Mouse (Mus musculus) hindbrain, embryonic 10.5 days (tissue): ENCODE data around the gene Trim7. TPM values are rescaled to one million over a fixed set of nuclear protein-coding genes. Genes with fewer than 3 reads are reported as not detected.
"Not testable (repeated sequence)": the region's sequence is repeated elsewhere in the genome, so short reads cannot be mapped to it uniquely, and the experiment has no call there.

Experiments used
- DNase-seq: peaks from one replicate; pipeline ENCODE4 v3.0.0-alpha.2; 2017; ENCODE audit warnings: low spot score
- H3K27ac ChIP-seq: fragments of 300-500 bp; sonication (generic); 2 replicates; pipeline ENCODE4 v1.5.1; 2016; ENCODE audit warnings: mild to moderate bottlenecking, moderate library complexity
- H3K27me3 ChIP-seq: fragments of 300-500 bp; sonication (generic); 2 replicates; pipeline ENCODE4 v1.6.1; 2016; ENCODE audit warnings: mild to moderate bottlenecking; ENCODE audit not compliant: poor library complexity, insufficient read depth, severe bottlenecking
- H3K36me3 ChIP-seq: fragments of 300-500 bp; sonication (generic); 2 replicates; pipeline ENCODE4 v1.6.1; 2016; ENCODE audit warnings: mild to moderate bottlenecking, moderate library complexity
- H3K4me1 ChIP-seq: fragments of 300-500 bp; sonication (generic); replicated peaks from 2 replicates; pipeline ENCODE4 v1.6.1; 2016; ENCODE audit warnings: mild to moderate bottlenecking
- H3K4me3 ChIP-seq: fragments of 300-500 bp; sonication (generic); 2 replicates; pipeline ENCODE4 v1.5.1; 2016; ENCODE audit warnings: mild to moderate bottlenecking, moderate library complexity
- H3K9me3 ChIP-seq: fragments of 300-500 bp; sonication (generic); 2 replicates; pipeline ENCODE4 v1.6.1; 2016; ENCODE audit warnings: mild to moderate bottlenecking, moderate library complexity
- WGBS: fragments of 180-500 bp; shearing (Covaris S2); methylation state at CpG from one replicate; pipeline ENCODE4 v1.1.7; 2016; 5-methylcytosine and 5-hydroxymethylcytosine counted together
- polyA plus RNA-seq: library from polyadenylated mRNA; unstranded; fragments of >200 nt; fragmentation: Nextera tagmentation; extraction: Ambion mirVana; gene quantifications from 2 replicates; pipeline ENCODE4 v1.2.1, GENCODE M21; 2016

The Trim7 gene
- polyA plus RNA-seq, 1 experiment from 2014 or later: 0.30 TPM

- Histone ChIP-seq H3K4me3 (no peak overlapping the region), H3K9me3 (no peaks in the 10 kb centered on the region), H3K27ac (no peak overlapping the region), H3K27me3 (peaks cover 16% of the 10 kb centered on the region), H3K36me3 (peaks cover 6% of the 10 kb centered on the region), H3K4me1 (peaks cover 22% of the 10 kb centered on the region)
- DNase-seq: no peak
These were observed 5.6 kb upstream of the Trim7 start for GRCm38 (mm10) chr11:48820308-48820674.

DNA sequence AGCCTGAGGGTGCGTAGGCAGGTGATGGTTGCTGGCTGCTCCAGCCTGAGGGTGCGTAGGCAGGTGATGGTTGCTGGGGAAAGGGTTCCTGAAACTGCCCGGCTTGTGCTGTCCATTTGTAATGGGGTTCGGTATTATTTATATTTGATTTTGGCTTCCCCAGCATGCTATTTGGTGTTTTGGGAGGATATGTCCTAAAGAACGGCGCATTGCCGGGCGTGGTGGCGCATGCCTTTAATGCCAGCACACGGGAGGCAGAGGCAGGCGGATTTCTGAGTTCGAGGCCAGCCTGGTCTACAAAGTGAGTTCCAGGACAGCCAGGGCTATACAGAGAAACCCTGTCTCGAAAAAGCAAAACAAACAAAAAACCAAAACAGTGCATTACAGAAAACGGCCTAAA lies 4.6 kb upstream of the Trim7 start:
- WGBS: 81% methylated on average over 14 of the region's 14 CpGs
- DNase-seq, H3K27ac ChIP-seq, H3K36me3 ChIP-seq, H3K4me3 ChIP-seq, H3K9me3 ChIP-seq: not testable (repeated sequence)
- H3K27me3 ChIP-seq: peaks cover 17% of the 10 kb centered on the region
- H3K4me1 ChIP-seq: peaks cover 12% of the 10 kb centered on the region

DNA sequence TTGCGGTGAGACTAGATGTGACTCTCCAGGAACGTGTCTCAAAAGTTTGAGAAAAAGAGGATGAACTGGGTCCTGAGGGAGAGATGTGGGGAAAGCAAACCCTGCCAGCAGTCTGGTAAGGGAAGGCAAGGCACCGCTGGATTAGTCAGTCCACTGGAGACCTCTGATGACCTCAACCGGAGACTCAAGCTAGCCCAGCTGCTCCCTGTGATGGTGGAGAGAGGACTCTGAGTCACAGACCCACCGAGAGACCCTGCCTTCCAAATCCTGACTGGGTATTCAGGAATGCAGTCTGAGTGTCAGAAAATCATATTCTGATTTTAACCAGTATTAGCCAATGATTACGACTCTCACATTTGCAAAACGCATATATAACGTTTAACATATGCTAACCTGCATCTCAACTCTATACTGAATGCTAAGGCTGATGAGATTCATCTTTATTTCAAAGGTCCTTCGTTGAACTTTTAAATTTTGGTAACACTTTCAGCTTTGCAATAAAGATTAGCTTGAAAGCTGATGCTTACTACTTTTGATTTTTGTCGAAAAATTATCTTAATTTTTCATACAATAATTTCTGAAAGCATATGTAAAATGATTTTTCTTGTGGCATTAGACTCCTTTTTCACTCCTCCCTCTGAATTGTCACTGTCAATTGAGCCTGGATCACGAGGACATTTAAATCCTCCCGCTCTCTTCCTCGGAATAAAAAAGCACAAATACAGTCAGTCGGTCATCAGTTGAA lies 3.0 kb upstream of the Trim7 start:
- 38% methylated on average over 14 of the region's 14 CpGs for WGBS
- DNase-seq: no peak
- H3K27me3 ChIP-seq: peaks cover 24% of the 10 kb centered on the region
- H3K4me1 ChIP-seq: peaks cover 18% of the 10 kb centered on the region
- no peaks in the 10 kb centered on the region for H3K36me3 ChIP-seq
- peaks cover 3% of the 10 kb centered on the region; the same call in 1 of the 2 replicates for H3K9me3 ChIP-seq
- H3K4me3 ChIP-seq: peak overlapping the region; percentile 54
- H3K27ac ChIP-seq: no peak overlapping the region

DNA sequence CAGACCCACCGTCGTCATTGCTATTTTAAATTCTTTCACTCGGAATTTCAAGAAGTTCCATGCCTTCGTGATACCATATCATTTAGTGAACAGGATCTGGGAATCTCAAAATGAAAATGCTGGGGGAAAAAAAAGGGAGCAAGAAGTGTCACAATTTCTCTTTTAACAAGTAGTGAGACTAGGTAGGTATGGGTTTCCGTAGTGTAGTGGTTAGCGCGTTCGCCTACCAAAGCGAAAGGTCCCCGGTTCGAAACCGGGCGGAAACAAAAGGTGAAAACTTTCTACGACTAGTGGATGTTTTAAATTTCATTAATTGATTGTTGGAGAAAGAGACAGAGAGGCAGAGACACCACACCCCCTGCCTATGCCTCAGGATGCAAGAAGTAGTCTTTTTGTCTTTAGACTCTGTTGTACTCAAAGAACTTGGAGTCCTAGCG lies 2.4 kb upstream of the Trim7 start:
- Histone ChIP-seq H3K9me3 (peaks cover 4% of the 10 kb centered on the region; the same call in 1 of the 2 replicates), H3K4me3 (peak overlapping the region; percentile 54), H3K4me1 (peaks cover 18% of the 10 kb centered on the region), H3K36me3 (no peaks in the 10 kb centered on the region), H3K27ac (no peak overlapping the region), H3K27me3 (peaks cover 26% of the 10 kb centered on the region)
- under 1% methylated on average over 15 of the region's 15 CpGs for WGBS
- peak; percentile 72 for DNase-seq

DNA sequence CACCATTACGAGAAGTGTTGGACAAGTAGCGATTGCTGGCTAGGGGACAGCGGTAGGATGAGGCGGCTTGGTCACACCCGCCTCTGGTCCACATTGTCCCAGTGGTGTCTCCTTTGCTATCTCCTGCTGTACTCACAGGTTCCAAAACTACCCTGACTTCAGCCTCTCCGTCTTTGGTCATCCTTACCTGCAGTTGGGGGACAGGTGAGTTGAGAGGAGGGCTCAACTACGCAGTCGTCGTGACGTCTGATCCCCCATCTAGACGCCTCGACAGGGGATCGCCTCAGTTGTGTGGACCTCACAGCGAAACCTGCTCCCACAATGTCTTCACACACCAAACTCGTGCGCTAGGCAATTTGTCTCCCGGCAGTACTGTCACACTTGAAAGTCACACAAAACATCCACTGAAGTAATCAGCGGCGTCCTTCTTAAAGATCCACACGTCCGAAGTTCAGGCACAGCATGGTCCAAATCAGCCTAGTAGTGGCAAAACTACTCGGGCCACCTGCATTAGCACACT lies 1.6 kb upstream of the Trim7 start:
- Histone ChIP-seq H3K4me3 (peak overlapping the region; percentile 54), H3K36me3 (no peaks in the 10 kb centered on the region), H3K27ac (no peak overlapping the region), H3K27me3 (peaks cover 29% of the 10 kb centered on the region), H3K4me1 (peaks cover 18% of the 10 kb centered on the region), H3K9me3 (peaks cover 4% of the 10 kb centered on the region; the same call in 1 of the 2 replicates)
- peak; percentile 21 for DNase-seq
- 4% methylated on average over 22 of the region's 22 CpGs for WGBS

- Histone ChIP-seq H3K4me1 (peaks cover 18% of the 10 kb centered on the region), H3K27me3 (peaks cover 33% of the 10 kb centered on the region), H3K9me3 (peaks cover 4% of the 10 kb centered on the region; the same call in 1 of the 2 replicates), H3K4me3 (peak overlapping the region; percentile 53), H3K36me3 (no peaks in the 10 kb centered on the region), H3K27ac (peak overlapping the region; percentile 79)
- DNase-seq: peak; percentile 29
- under 1% methylated on average over 6 of the region's 6 CpGs for WGBS
These were observed 784 bp downstream of the Trim7 start for GRCm38 (mm10) chr11:48826752-48827096.

- Histone ChIP-seq H3K4me1 (peaks cover 18% of the 10 kb centered on the region), H3K27ac (no peak overlapping the region), H3K36me3 (no peaks in the 10 kb centered on the region), H3K9me3 (peaks cover 4% of the 10 kb centered on the region; the same call in 1 of the 2 replicates), H3K4me3 (no peak overlapping the region), H3K27me3 (peaks cover 33% of the 10 kb centered on the region)
- WGBS: 77% methylated on average over 6 of the region's 6 CpGs
- DNase-seq: no peak
These were observed 2.0 kb downstream of the Trim7 start for GRCm38 (mm10) chr11:48827926-48828325.

DNA sequence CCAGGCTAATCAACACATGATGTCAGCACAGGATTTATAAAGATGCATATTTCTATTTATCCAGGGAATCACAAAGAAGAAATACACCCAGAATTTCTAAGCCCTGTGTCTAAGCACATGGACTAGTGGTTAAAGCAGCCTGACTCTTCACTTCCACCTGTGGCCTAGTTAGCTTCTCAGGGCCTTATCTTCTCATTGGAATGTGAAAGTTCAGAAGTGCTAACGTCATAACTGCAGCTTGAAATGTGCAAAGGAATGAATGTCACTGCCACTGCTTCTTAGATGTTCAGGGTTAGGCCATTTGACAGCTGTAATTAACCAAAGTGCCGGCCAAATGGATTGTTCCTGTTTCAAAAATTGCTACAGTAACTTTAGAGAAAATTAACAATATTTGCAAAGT lies 4.3 kb downstream of the Trim7 start:
- H3K9me3 ChIP-seq: peaks cover 4% of the 10 kb centered on the region; the same call in 1 of the 2 replicates

GRCm38 (mm10) chr11:48831273-48831672 lies 5.3 kb downstream of the Trim7 start:
- Histone ChIP-seq H3K9me3 (peaks cover 4% of the 10 kb centered on the region; the same call in 1 of the 2 replicates), H3K27me3 (peaks cover 29% of the 10 kb centered on the region), H3K36me3 (no peaks in the 10 kb centered on the region), H3K4me1 (peaks cover 7% of the 10 kb centered on the region; the same call in 1 of the 2 replicates), H3K27ac (no peak overlapping the region), H3K4me3 (no peak overlapping the region)
- WGBS: 76% methylated on average over 2 of the region's 2 CpGs
- no peak for DNase-seq

More for the DNA sequence above, 4.3 kb downstream of the Trim7 start:
- 73% methylated on average over 2 of the region's 2 CpGs for WGBS
- H3K27me3 ChIP-seq: peaks cover 19% of the 10 kb centered on the region
- H3K4me1 ChIP-seq: peaks cover 7% of the 10 kb centered on the region; the same call in 1 of the 2 replicates
- H3K36me3 ChIP-seq: no peaks in the 10 kb centered on the region
- no peak overlapping the region for H3K4me3 ChIP-seq
- DNase-seq: no peak
- H3K27ac ChIP-seq: no peak overlapping the region

DNA sequence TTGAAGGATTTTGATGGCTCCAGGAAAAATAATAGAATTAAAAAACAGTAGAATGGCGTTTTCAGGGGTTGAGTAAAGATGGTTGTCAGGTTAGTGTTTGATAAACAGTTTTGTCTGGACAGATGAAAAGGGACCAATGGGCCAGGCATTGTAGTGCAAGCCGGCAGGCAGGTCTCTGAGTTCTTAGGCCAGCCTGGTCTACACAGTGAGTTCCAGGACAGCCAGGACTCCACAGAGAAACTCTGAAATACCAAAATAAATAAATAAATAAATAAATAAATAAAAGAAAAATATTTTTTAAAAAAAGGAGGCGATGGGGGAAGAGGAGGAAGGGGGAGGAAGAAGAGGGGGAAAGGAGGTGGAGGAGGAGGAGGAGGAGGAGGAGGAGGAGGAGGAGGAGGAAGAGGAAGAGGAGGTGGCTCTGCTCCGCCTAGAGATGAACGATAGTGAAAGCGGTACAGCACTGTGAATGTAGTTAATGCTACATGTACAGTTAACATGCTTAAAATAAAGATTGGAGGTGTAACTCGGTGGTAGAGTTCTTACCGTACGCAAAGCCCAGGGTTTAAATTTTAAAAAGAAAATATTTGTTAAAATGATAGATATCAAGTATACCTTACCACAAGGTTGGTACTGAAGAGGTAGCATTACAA lies 7.3 kb downstream of the Trim7 start:
- Histone ChIP-seq H3K27ac (no peak overlapping the region), H3K4me1 (peaks cover 15% of the 10 kb centered on the region), H3K27me3 (peaks cover 35% of the 10 kb centered on the region), H3K36me3 (no peaks in the 10 kb centered on the region), H3K4me3 (peak overlapping the region; percentile 62), H3K9me3 (no peaks in the 10 kb centered on the region)
- WGBS: 41% methylated on average over 9 of the region's 9 CpGs
- no peak for DNase-seq

GRCm38 (mm10) chr11:48833731-48834639 lies 8.0 kb downstream of the Trim7 start:
- Histone ChIP-seq H3K4me1 (peaks cover 22% of the 10 kb centered on the region), H3K9me3 (no peaks in the 10 kb centered on the region), H3K4me3 (peak overlapping the region; percentile 62), H3K36me3 (no peaks in the 10 kb centered on the region), H3K27me3 (peaks cover 41% of the 10 kb centered on the region), H3K27ac (peak overlapping the region; percentile 56; the same call in 1 of the 2 replicates)
- WGBS: under 1% methylated on average over 30 of the region's 30 CpGs
- DNase-seq: peak; percentile 91

- DNase-seq: no peak
These were observed 10.0 kb downstream of the Trim7 start for GRCm38 (mm10) chr11:48835923-48836322.

More at GRCm38 (mm10) chr11:48835923-48836322, 10.0 kb downstream of the Trim7 start:
- no peak overlapping the region for H3K4me3 ChIP-seq
- peaks cover 52% of the 10 kb centered on the region for H3K27me3 ChIP-seq
- no peaks in the 10 kb centered on the region for H3K36me3 ChIP-seq
- H3K9me3 ChIP-seq: no peaks in the 10 kb centered on the region
- H3K27ac ChIP-seq: no peak overlapping the region
- 80% methylated on average over 6 of the region's 6 CpGs for WGBS
- H3K4me1 ChIP-seq: peaks cover 22% of the 10 kb centered on the region
